Mouse (Mus musculus): Measurements from ENCODE around the gene Kcnh3. TPM values are rescaled to one million over a fixed set of nuclear protein-coding genes. Genes with fewer than 3 reads are reported as not detected.

The Kcnh3 gene
- polyA plus RNA-seq, 1 experiment from 2014 or later, result 0.44 TPM

DNA sequence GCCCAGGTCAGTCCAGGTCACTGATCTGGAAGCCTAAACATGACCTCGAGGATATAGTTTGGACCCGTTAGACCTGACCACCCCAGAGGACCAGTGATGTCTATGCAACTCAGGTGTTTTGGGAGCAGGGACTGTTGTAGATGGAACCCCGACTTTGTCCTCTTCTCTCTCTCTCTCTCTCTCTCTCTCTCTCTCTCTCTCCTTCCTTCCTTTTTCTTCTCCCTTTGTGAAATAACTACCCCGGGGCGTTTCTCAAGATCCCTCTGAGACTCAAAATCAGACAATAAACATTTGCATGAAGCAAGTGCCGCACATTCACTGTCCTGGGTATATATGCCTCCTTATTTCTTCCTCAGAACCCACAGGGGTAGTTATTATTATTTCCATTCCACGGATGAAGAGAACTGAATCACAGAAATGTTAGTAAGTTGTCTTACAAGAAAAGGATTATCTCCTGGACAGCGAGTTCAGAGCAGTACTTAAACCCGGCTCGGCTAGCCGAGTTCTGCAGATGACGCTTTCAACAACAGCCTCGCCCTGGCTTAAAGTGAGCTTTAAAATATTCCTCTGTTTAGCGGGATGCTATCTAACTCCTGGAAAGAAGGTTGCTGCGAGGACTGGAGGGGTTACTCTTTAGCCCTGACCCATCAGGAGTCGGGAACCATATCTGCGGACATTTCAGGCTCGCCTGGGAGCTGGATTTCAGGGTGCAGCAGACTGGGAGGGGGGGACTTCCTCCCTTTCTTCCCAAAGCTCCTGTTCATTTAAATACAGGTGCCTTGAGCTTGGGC is 1.7 kb upstream of the Kcnh3 start:
- Histone ChIP-seq H3K36me3 (no peaks in the 10 kb centered on the region), H3K9me3 (replicated peaks) (no peaks in the 10 kb centered on the region), H3K9ac (no peak overlapping the region), H3K27me3 (peaks cover 94% of the 10 kb centered on the region), H3K4me1 (peaks cover 49% of the 10 kb centered on the region), H3K4me2 (peak overlapping the region; percentile 81), H3K4me3 (replicated peaks) (peak overlapping the region; percentile 48), H3K27ac (no peak overlapping the region)
- no peak for ATAC-seq (replicated peaks; ENCODE audit: low FRiP score)
- WGBS, result 5% methylated on average over 18 of the region's 18 CpGs

DNA sequence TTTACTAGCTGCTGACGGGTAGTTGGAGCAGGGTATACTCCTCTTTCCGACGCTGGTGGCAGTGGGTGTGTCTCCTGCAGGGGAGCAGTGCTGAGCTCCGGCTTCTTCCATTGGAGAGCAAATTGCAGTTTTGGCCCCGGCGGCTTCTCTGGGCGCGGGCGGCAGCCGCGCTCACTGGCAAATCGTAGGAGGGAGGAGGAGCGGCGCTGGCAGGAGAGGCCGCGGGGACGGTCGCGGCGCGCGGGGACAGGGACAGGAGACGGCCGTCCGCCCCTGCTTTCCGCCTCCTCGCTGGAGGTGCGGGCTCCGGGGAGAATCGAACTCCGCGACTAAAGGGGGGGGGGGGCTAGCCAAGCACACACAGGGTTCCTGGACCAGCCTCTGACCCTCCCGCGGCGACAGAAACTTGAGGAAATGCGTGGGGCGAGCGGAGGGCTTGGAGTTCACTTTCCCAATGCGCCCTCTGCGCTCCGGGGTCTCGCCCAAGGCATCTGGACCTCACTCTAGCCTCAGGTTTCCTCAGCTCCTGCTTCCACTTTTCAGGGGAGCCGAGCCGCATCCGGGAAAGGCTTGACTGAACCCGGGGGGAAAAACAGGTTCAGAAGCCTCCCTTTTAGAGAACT is 965 bp upstream of the Kcnh3 start:
- no peak; the same call in 1 of the 2 replicates for ATAC-seq (replicated peaks; ENCODE audit: low FRiP score)
- H3K27me3 ChIP-seq, result peaks cover 96% of the 10 kb centered on the region
- H3K9ac ChIP-seq, result peak overlapping the region; percentile 33; the same call in 1 of the 2 replicates
- peak overlapping the region; percentile 81 for H3K4me2 ChIP-seq
- peaks cover 49% of the 10 kb centered on the region for H3K4me1 ChIP-seq
- H3K36me3 ChIP-seq, result no peaks in the 10 kb centered on the region
- H3K9me3 ChIP-seq (replicated peaks), result no peaks in the 10 kb centered on the region
- H3K27ac ChIP-seq, result no peak overlapping the region
- H3K4me3 ChIP-seq (replicated peaks), result peak overlapping the region; percentile 48
- under 1% methylated on average over 46 of the region's 46 CpGs for WGBS

GRCm38 (mm10) chr15:99225081-99225810 is 585 bp downstream of the Kcnh3 start:
- Histone ChIP-seq H3K9me3 (replicated peaks) (no peaks in the 10 kb centered on the region), H3K9ac (no peak overlapping the region), H3K4me2 (peak overlapping the region; percentile 81), H3K27ac (no peak overlapping the region), H3K36me3 (no peaks in the 10 kb centered on the region), H3K4me3 (replicated peaks) (peak overlapping the region; percentile 48), H3K4me1 (peaks cover 51% of the 10 kb centered on the region), H3K27me3 (peaks cover 100% of the 10 kb centered on the region)
- ATAC-seq (replicated peaks; ENCODE audit: low FRiP score), result 0 out of 2 replicates have a peak, but pooled peaks have one; percentile 20
- under 1% methylated on average over 22 of the region's 22 CpGs for WGBS

- no peaks in the 10 kb centered on the region for H3K9me3 ChIP-seq (replicated peaks)
- H3K36me3 ChIP-seq, result no peaks in the 10 kb centered on the region
- H3K4me2 ChIP-seq, result peak overlapping the region; percentile 81; the same call in 1 of the 2 replicates
- peaks cover 49% of the 10 kb centered on the region for H3K4me1 ChIP-seq
- no peak overlapping the region for H3K27ac ChIP-seq
- no peak overlapping the region for H3K9ac ChIP-seq
- no peak for ATAC-seq (replicated peaks; ENCODE audit: low FRiP score)
- 0 out of 2 replicates have a peak overlapping the region, but pooled peaks have one; percentile 48 for H3K4me3 ChIP-seq (replicated peaks)
- WGBS, result 22% methylated on average over 14 of the region's 14 CpGs
- H3K27me3 ChIP-seq, result peaks cover 97% of the 10 kb centered on the region
These were observed 1.4 kb downstream of the Kcnh3 start for GRCm38 (mm10) chr15:99226090-99226489.

GRCm38 (mm10) chr15:99231998-99232397 is 7.3 kb downstream of the Kcnh3 start:
- no peak overlapping the region for H3K4me3 ChIP-seq (replicated peaks)
- H3K9me3 ChIP-seq (replicated peaks), result no peaks in the 10 kb centered on the region
- peaks cover 9% of the 10 kb centered on the region; the same call in 1 of the 2 replicates for H3K4me1 ChIP-seq
- no peak overlapping the region for H3K4me2 ChIP-seq
- 78% methylated on average over 10 of the region's 10 CpGs for WGBS
- no peaks in the 10 kb centered on the region for H3K36me3 ChIP-seq
- no peak for ATAC-seq (replicated peaks; ENCODE audit: low FRiP score)
- no peak overlapping the region for H3K9ac ChIP-seq
- peaks cover 65% of the 10 kb centered on the region for H3K27me3 ChIP-seq
- H3K27ac ChIP-seq, result no peak overlapping the region

GRCm38 (mm10) chr15:99233719-99234118 is 9.1 kb downstream of the Kcnh3 start:
- no peak overlapping the region for H3K4me2 ChIP-seq
- no peaks in the 10 kb centered on the region for H3K9me3 ChIP-seq (replicated peaks)
- H3K27ac ChIP-seq, result no peak overlapping the region
- no peak overlapping the region for H3K4me3 ChIP-seq (replicated peaks)
- H3K9ac ChIP-seq, result no peak overlapping the region
- WGBS, result 46% methylated on average over 17 of the region's 17 CpGs
- peaks cover 48% of the 10 kb centered on the region for H3K27me3 ChIP-seq
- ATAC-seq (replicated peaks; ENCODE audit: low FRiP score), result no peak
- H3K36me3 ChIP-seq, result no peaks in the 10 kb centered on the region
- H3K4me1 ChIP-seq, result peaks cover 12% of the 10 kb centered on the region; the same call in 1 of the 2 replicates

DNA sequence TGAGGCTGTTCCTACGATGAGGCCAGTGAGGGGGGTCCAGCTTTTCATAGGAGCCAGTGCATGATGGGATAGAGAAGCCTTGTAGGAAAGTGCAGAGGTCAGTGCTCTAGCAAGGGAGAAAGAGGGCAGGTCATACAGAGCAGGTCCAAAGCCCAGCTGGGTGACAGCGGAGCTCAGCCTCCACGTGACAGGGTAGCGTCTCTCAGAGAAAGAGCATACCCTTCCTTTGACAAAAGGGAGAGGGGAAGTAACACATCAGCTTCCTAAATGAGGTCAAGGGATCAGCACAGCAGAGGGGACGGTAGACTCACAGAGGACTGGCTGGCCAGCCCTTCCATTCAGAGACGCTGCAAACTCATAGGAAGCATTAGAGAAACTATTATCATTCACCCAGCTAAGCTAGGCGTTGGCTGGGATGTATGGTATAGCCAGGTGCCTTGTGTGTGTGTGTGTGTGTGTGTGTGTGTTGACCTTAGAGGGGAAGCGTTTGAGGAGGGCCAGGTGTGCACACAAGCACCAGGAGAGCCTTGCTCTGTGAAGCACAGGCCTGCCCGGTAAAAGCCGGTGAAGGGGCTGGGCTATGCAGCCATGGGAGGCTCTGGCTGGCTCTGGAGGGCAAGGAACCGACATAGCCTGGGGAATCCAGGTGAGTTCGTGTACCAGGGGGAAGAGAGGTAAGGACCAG is 9.8 kb downstream of the Kcnh3 start:
- Histone ChIP-seq H3K36me3 (no peaks in the 10 kb centered on the region), H3K27ac (no peak overlapping the region), H3K4me2 (no peak overlapping the region), H3K4me1 (peaks cover 10% of the 10 kb centered on the region; the same call in 1 of the 2 replicates), H3K9ac (no peak overlapping the region), H3K4me3 (replicated peaks) (no peak overlapping the region), H3K9me3 (replicated peaks) (no peaks in the 10 kb centered on the region), H3K27me3 (peaks cover 41% of the 10 kb centered on the region)
- WGBS, result 56% methylated on average over 12 of the region's 12 CpGs
- ATAC-seq (replicated peaks; ENCODE audit: low FRiP score), result no peak

GRCm38 (mm10) chr15:99238006-99238405 is 13.3 kb downstream of the Kcnh3 start:
- no peak overlapping the region for H3K27ac ChIP-seq
- H3K36me3 ChIP-seq, result peaks cover 25% of the 10 kb centered on the region
- peaks cover 8% of the 10 kb centered on the region; the same call in 1 of the 2 replicates for H3K4me1 ChIP-seq
- no peak for ATAC-seq (replicated peaks; ENCODE audit: low FRiP score)
- H3K9ac ChIP-seq, result no peak overlapping the region
- 61% methylated on average over 11 of the region's 11 CpGs for WGBS
- H3K4me2 ChIP-seq, result no peak overlapping the region
- H3K27me3 ChIP-seq, result peaks cover 11% of the 10 kb centered on the region; the same call in 1 of the 2 replicates
- no peaks in the 10 kb centered on the region for H3K9me3 ChIP-seq (replicated peaks)
- no peak overlapping the region for H3K4me3 ChIP-seq (replicated peaks)

- Histone ChIP-seq H3K27ac (no peak overlapping the region), H3K4me1 (0 out of 2 replicates have a peak, but pooled peaks cover 4% of the 10 kb centered on the region), H3K9me3 (replicated peaks) (no peaks in the 10 kb centered on the region), H3K9ac (no peak overlapping the region), H3K27me3 (no peaks in the 10 kb centered on the region), H3K4me2 (no peak overlapping the region), H3K4me3 (replicated peaks) (no peak overlapping the region), H3K36me3 (peaks cover 46% of the 10 kb centered on the region)
- WGBS, result 79% methylated on average over 4 of the region's 4 CpGs
- ATAC-seq (replicated peaks; ENCODE audit: low FRiP score), result no peak
These were observed 15.5 kb downstream of the Kcnh3 start for GRCm38 (mm10) chr15:99240129-99240528.

GRCm38 (mm10) chr15:99241249-99241648 is 16.6 kb downstream of the Kcnh3 start:
- Histone ChIP-seq H3K9ac (no peak overlapping the region), H3K27ac (no peak overlapping the region), H3K4me2 (no peak overlapping the region), H3K4me3 (replicated peaks) (no peak overlapping the region), H3K4me1 (0 out of 2 replicates have a peak, but pooled peaks cover 4% of the 10 kb centered on the region), H3K9me3 (replicated peaks) (no peaks in the 10 kb centered on the region), H3K36me3 (peaks cover 57% of the 10 kb centered on the region), H3K27me3 (no peaks in the 10 kb centered on the region)
- no peak for ATAC-seq (replicated peaks; ENCODE audit: low FRiP score)
- WGBS, result 77% methylated on average over 4 of the region's 4 CpGs

DNA sequence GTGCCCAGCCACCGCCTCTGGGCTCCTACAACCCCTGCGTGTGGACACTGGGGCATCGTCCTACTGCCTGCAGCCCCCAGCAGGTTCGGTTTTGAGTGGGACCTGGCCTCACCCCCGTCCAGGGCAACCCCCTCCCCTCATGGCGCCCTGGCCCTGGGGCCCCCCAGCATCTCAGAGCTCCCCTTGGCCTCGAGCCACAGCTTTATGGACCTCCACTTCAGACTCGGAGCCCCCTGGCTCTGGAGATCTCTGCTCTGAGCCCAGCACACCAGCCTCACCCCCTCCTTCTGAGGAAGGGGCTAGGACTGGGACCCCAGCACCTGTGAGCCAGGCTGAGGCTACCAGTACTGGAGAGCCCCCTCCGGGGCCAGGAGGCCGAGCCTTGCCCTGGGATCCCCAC is 17.4 kb downstream of the Kcnh3 start:
- Histone ChIP-seq H3K36me3 (peaks cover 65% of the 10 kb centered on the region), H3K4me3 (replicated peaks) (no peak overlapping the region), H3K4me1 (0 out of 2 replicates have a peak, but pooled peaks cover 4% of the 10 kb centered on the region), H3K9ac (no peak overlapping the region), H3K27me3 (no peaks in the 10 kb centered on the region), H3K4me2 (no peak overlapping the region), H3K27ac (no peak overlapping the region), H3K9me3 (replicated peaks) (no peaks in the 10 kb centered on the region)
- WGBS, result 87% methylated on average over 10 of the region's 10 CpGs
- ATAC-seq (replicated peaks; ENCODE audit: low FRiP score), result peak; percentile 46; the same call in 1 of the 2 replicates
